Mouse (Mus musculus): ENCODE data around the gene Tm4sf5. TPM values are rescaled to one million over a fixed set of nuclear protein-coding genes. Genes with fewer than 3 reads are reported as not detected.
A peak's percentile ranks its signal among the peaks of the same experiment; 100 is the strongest.
"Not testable (repeated sequence)": the region's sequence is repeated elsewhere in the genome, so short reads cannot be mapped to it uniquely, and the experiment has no call there.

The Tm4sf5 gene
- total RNA-seq (2022): not detected

DNA sequence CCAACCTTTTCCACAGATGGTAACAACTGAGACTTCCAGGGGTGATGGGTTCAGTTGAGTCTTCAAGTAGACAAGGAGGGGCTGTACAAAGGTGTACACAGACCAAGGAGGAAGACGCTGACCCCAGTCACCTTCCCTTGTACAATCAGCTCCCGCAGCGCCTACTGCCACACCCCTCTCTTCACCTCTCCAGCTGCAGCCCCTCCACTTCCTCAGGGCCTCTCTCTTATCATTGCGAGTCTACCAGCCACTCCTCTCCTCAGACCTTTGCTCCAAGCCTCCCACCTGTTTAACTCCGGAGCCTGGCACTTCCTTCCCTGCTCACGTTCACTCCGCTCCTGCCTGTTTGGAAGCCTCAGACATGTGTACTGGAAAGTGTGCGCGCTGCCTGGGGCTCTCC is at the start of gene Tm4sf5:
Gene Tm4sf5 (plus strand): TSS at position 275 of the 400 bp plus-strand sequence.
- DNase-seq (ENCODE audit: low spot score in 2 of 2): no peak

GRCm38 (mm10) chr11:70458688-70459600 is 46.1 kb upstream of the Tm4sf5 start, which contains the start of gene Zmynd15:
Zmynd15 (plus strand) TSS chr11:70459433.
- DNase-seq (ENCODE audit: low spot score in 2 of 2): no peak

- no peak for DNase-seq (ENCODE audit: low spot score in 2 of 2)
Measured at GRCm38 (mm10) chr11:70459601-70460101, 45.4 kb upstream of the Tm4sf5 start, which contains the start of gene Cxcl16. Cxcl16 (minus strand) TSS chr11:70459984.

DNA sequence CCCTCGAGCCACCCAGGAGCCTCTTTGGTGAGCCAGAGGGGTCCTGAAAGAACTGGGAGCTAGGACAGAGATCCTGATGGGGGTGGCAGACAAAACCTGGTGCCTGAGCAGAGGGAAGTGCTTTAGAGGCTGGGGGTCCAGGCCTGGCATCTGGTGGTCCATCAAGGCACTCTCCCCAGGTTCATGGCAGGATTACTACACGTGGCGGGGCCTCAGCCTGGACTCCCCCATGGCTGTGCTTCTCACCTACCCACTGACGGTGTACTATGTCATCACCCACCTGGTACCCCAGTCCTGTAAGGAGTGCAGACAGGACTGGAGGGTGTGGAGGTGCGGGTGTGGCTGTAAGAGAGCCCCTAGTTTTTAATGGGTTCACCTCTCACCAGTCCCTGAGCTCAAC is 41.1 kb upstream of the Tm4sf5 start:
- no peak for DNase-seq (ENCODE audit: low spot score in 2 of 2)

DNA sequence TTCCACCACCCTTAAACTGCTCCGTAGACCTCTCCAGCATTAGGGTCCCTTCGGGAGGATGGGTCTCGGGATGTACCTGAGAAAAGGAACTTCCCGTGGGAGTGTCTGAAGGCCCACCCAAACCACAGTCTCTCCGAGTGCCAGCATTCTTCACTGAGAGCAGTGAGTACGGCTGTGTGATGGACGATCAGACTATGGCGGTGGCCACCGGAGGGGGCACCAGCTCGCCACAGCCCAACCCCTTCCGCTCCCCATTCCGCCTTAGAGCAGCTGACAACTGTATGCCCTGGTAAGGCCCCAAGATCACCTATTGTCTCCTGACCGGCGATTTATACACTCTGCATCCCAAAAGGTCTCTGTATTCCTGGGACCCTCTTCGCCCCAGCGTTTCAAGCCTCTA is 39.8 kb upstream of the Tm4sf5 start:
- DNase-seq (ENCODE audit: low spot score in 2 of 2): no peak

GRCm38 (mm10) chr11:70465824-70466223 is 39.2 kb upstream of the Tm4sf5 start:
- DNase-seq (ENCODE audit: low spot score in 2 of 2): no peak

DNA sequence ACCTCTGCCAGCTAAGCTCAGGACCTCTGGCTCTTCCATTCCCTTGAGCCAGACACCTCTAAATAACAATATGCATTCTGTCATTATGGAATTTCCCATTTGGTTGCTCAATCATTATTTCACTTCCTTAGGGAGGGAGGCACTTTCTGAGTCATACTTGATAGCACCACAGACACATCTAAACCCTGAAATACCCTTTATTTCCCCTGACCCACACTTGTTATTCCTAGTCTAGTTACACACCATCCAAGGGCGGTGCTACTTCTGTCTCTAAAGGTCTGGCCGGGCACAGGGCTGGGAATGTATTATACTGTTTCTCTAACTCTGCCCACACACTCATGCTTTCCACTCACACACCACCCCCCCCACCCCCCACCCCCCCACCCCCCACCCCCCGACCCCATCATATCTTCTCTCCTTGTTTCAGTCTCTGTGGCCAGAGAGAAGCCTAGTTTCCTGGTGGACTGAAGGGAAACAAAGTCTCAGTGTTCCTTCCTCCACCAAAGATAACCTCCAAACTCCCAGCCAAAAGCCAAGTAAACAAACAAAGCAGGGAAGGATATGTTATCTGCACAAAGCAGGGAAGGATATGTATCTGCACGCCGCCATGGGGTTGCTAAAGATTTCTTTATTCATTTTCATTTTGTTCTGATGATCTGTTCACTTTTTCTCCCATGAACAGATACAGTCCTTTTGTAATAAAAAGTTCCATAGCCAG is 37.0 kb upstream of the Tm4sf5 start:
- DNase-seq (ENCODE audit: low spot score in 2 of 2): no peak

- no peak for DNase-seq (ENCODE audit: low spot score in 2 of 2)
Measured at GRCm38 (mm10) chr11:70469764-70470163, 35.3 kb upstream of the Tm4sf5 start.

GRCm38 (mm10) chr11:70472716-70473115 is 32.3 kb upstream of the Tm4sf5 start:
- no peak for DNase-seq (ENCODE audit: low spot score in 2 of 2)

- not testable (repeated sequence) for DNase-seq (ENCODE audit: low spot score in 2 of 2)
Measured at GRCm38 (mm10) chr11:70473291-70473690, 31.8 kb upstream of the Tm4sf5 start.

DNA sequence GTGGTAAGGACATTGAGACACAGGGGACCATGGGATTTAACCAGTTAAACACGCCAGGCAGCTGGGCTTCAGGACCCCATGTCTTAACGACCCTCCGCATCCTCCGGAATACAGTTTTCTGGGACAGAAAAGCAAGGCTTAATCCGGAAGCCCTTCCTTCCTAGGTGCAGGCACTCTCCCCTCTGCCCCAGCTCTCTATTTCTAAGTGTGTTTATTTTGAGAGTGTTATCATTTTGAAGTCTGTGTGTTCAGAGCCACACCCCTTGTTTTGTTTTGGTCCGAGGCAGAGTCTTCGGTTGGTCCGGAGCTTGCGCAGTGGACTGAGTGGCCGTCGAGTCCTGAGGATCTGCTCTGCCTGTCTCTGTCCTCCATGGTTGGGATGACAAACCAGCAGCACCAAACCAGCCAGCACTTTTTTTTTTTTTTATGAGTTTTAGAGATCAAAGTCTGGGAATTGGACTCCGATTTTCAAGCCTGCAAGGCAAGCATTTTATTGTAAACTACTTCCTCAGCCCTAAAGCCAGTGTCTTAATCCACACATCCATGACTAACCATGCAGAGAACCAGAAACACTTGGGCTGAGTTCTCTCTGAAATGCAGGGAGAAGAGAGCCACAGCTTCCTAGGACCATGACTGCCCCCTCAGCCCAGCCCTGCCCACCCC is 30.0 kb upstream of the Tm4sf5 start:
- DNase-seq (ENCODE audit: low spot score in 2 of 2): no peak

- DNase-seq (ENCODE audit: low spot score in 2 of 2): no peak
Measured at GRCm38 (mm10) chr11:70485498-70485897, 19.5 kb upstream of the Tm4sf5 start.

DNA sequence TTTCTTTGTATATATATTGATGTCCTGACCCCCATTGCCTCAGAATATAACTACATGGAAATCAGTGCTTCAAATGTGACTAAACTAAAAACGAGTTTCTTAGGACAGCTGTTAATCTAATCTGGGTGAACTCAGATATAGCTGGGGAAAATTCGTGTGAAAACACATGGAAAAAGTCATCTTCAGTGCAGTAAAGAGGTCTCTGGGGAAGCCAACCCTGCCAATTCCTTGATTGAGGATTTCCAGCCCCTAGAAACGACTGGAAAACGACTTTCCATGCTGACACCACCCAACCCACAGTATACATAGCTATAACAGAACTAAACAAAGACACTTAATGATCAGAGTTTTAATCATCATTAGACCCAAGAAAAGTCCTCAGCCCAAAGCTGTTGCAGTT is 17.2 kb upstream of the Tm4sf5 start:
- DNase-seq (ENCODE audit: low spot score in 2 of 2): no peak

- no peak for DNase-seq (ENCODE audit: low spot score in 2 of 2)
Measured at GRCm38 (mm10) chr11:70489138-70489537, 15.9 kb upstream of the Tm4sf5 start.

DNA sequence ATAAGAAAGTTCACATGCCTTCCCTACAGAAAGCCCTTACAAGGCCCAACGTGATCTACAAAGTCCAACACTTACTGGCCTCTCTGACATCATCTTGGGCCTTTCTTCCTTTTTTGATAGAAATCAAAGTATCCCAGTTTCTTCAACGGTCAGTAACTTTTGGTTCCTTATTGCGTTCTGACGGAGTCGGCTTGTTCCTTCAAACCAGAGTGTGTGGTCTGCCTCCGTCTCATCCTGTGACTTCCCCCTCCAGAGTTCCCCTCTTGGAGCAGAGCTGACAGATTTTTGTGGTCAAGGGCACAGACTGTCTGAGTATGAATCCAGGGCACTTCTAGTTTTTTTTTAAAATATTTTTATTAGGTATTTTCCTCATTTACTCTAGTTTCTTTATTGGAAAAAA is 15.4 kb upstream of the Tm4sf5 start:
- DNase-seq (ENCODE audit: low spot score in 2 of 2): no peak

GRCm38 (mm10) chr11:70499566-70500475 is 5.2 kb upstream of the Tm4sf5 start:
- DNase-seq (ENCODE audit: low spot score in 2 of 2): no peak

- DNase-seq (ENCODE audit: low spot score in 2 of 2): no peak
Measured at GRCm38 (mm10) chr11:70500476-70500812, 4.6 kb upstream of the Tm4sf5 start.

DNA sequence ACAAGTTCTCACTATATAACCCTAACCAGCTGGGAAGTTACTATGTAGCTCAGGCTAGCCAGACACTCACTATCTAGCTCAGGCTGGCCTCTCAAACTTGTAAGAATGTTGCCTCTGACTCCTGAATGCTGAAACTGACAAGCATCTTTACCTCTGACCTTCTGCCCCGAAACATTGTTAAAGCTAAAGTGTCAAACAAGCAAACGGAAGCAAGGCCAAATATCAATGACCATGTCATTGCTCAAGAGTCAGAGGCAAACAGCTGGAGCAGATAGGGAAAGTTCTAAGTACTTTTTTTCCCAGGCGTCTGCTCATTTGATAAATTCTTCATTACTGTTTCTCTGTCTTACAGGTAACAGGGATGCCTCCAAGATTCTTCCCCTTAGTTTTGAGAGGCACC is 3.0 kb upstream of the Tm4sf5 start:
- DNase-seq (ENCODE audit: low spot score in 2 of 2): no peak

GRCm38 (mm10) chr11:70506385-70506784 is 1.3 kb downstream of the Tm4sf5 start:
- DNase-seq (ENCODE audit: low spot score in 2 of 2): peak in 1 of 2 experiments; percentile 32

DNA sequence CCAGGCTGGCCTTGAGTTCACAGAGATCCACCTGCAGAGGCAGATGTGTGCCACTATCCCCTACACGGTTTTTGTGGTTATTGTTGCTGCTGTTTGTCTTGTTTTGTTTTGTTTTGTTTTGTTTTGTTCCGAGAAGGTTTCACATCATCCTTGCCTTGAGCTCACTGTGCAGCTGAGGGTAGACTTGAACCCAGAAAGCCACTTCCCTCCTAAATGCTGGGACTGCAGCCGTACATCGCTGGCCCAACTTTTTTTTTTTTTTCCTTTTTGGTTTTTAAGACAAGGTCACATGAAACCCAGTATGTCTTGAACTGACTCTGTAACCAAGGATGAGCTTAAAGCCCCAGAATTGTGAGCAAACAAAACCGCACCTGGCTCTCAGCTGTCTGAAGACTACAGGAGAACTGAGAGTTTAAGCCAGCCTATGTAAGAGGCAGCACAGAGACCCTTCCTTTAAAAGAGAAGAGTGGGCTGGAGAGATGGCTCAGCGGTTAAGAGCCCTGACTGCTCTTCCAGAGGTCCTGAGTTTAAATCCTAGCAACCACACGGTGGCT is 2.0 kb downstream of the Tm4sf5 start:
- no peak for DNase-seq (ENCODE audit: low spot score in 2 of 2)

Measured in layer of hippocampus, adult 8-10 months (tissue).